Mouse (Mus musculus) CH12.LX (cell line): ENCODE measurements around the gene Stpg4. TPM values are rescaled to one million over a fixed set of nuclear protein-coding genes. Genes with fewer than 3 reads are reported as not detected.

Experiments
- DNase-seq: peaks from one replicate; pipeline ENCODE4 v3.0.0-alpha.2; 2013; ENCODE audit errors: extremely low read depth
- H3K27ac ChIP-seq: 2 replicates; pipeline ENCODE4 v1.5.1; 2012; ENCODE audit warnings: low read depth, mild to moderate bottlenecking, control low read depth, moderate library complexity; ENCODE audit not compliant: insufficient read depth
- H3K27me3 ChIP-seq: replicated peaks from 2 replicates; pipeline ENCODE3; 2012; ENCODE audit warnings: inconsistent platforms
- H3K36me3 ChIP-seq, 2 experiments: replicated peaks in 1 of 2; 2 replicates each; pipeline versions ENCODE3 to v1.6.1; 2012; ENCODE audit warnings: inconsistent platforms in 1 of 2, low read length in 1 of 2, mild to moderate bottlenecking in 1 of 2, mixed read lengths in 1 of 2, moderate library complexity in 1 of 2; ENCODE audit not compliant: control insufficient read depth in 1 of 2, insufficient read depth in 1 of 2
- H3K4me1 ChIP-seq, 2 experiments: 2 replicates each; pipeline ENCODE4 v1.6.1; 2012; ENCODE audit warnings: inconsistent platforms in 1 of 2, moderate library complexity in 1 of 2; ENCODE audit not compliant: insufficient read depth in 2 of 2, control insufficient read depth in 1 of 2
- H3K4me2 ChIP-seq: 2 replicates; pipeline ENCODE4 v1.6.1; 2012; ENCODE audit warnings: low read depth, mild to moderate bottlenecking, control low read depth; ENCODE audit not compliant: poor library complexity, insufficient read depth, severe bottlenecking
- H3K4me3 ChIP-seq, 3 experiments: fragments of 150-350 bp in 1 of 3; sonication (generic) in 1 of 3; replicated peaks in 1 of 3; 2 replicates each; pipeline versions ENCODE3 to v1.5.1; 2011 to 2012; ENCODE audit warnings: low read depth in 2 of 3, low read length in 2 of 3, mild to moderate bottlenecking in 2 of 3, moderate library complexity in 2 of 3, control low read depth in 1 of 3, improper control_type of control experiment in 1 of 3, inconsistent platforms in 1 of 3, mixed read lengths in 1 of 3; ENCODE audit not compliant: poor library complexity in 1 of 3
- H3K79me2 ChIP-seq: replicated peaks from 2 replicates; pipeline ENCODE4 v1.6.1; 2012; ENCODE audit warnings: mild to moderate bottlenecking, moderate library complexity; ENCODE audit not compliant: control insufficient read depth, poor library complexity, insufficient read depth, severe bottlenecking; ENCODE audit errors: extremely low read depth
- H3K9ac ChIP-seq: 2 replicates; pipeline ENCODE4 v1.6.1; 2012; ENCODE audit warnings: low read depth, mild to moderate bottlenecking, control low read depth, moderate library complexity; ENCODE audit not compliant: insufficient read depth
- H3K9me3 ChIP-seq: replicated peaks from 2 replicates; pipeline ENCODE3; 2012; ENCODE audit warnings: low read length, inconsistent platforms, mixed read lengths
- CHD1 ChIP-seq: IDR thresholded peaks from 2 replicates; pipeline ENCODE4 v1.6.1; 2012; ENCODE audit warnings: low read depth, low read length, improper control_type of control experiment, inconsistent platforms
- CTCF ChIP-seq, 2 experiments: IDR thresholded peaks in 1 of 2; conservative IDR thresholded peaks in 1 of 2; 2 replicates each; pipeline ENCODE4 v1.5.1; 2011 to 2012; ENCODE audit warnings: low read depth in 2 of 2, low read length in 2 of 2, improper control_type of control experiment in 1 of 2, inconsistent platforms in 1 of 2, mild to moderate bottlenecking in 1 of 2, moderate library complexity in 1 of 2
- ELF1 ChIP-seq: IDR thresholded peaks from 2 replicates; pipeline ENCODE4 v1.6.1; 2014; ENCODE audit warnings: low read depth, mild to moderate bottlenecking, inconsistent platforms, low read length, improper control_type of control experiment
- EP300 ChIP-seq: IDR thresholded peaks from 2 replicates; pipeline ENCODE4 v1.6.1; 2011; ENCODE audit warnings: low read length, improper control_type of control experiment
- IRF4 ChIP-seq: IDR thresholded peaks from 2 replicates; pipeline ENCODE4 v1.6.1; 2014; ENCODE audit warnings: low read depth, mild to moderate bottlenecking, inconsistent platforms, low read length, improper control_type of control experiment
- JUND ChIP-seq: conservative IDR thresholded peaks from 2 replicates; pipeline ENCODE4 v1.6.1; 2011; ENCODE audit warnings: low read depth, low read length, improper control_type of control experiment
- MEF2A ChIP-seq: IDR thresholded peaks from 2 replicates; pipeline ENCODE4 v1.6.1; 2014; ENCODE audit warnings: low read depth, mild to moderate bottlenecking, inconsistent platforms, low read length, improper control_type of control experiment, borderline replicate concordance
- NRF1 ChIP-seq: IDR thresholded peaks from 2 replicates; pipeline ENCODE4 v1.6.1; 2014; ENCODE audit warnings: low read depth, mild to moderate bottlenecking, inconsistent platforms, low read length, improper control_type of control experiment, moderate library complexity
- PAX5 ChIP-seq: IDR thresholded peaks from 2 replicates; pipeline ENCODE4 v1.6.1; 2012; ENCODE audit warnings: low read length, inconsistent platforms, mixed read lengths
- POLR2A ChIP-seq: IDR thresholded peaks from 2 replicates; pipeline ENCODE4 v1.6.1; 2011; ENCODE audit warnings: low read depth, mild to moderate bottlenecking, improper control_type of control experiment, low read length
- POLR2AphosphoS2 ChIP-seq: IDR thresholded peaks from 2 replicates; pipeline ENCODE4 v1.6.1; 2011; ENCODE audit warnings: low read depth, low read length, improper control_type of control experiment
- RAD21 ChIP-seq: IDR thresholded peaks from 2 replicates; pipeline ENCODE4 v1.6.1; 2011; ENCODE audit warnings: low read depth, mild to moderate bottlenecking, low read length, improper control_type of control experiment, moderate library complexity
- RCOR1 ChIP-seq: conservative IDR thresholded peaks from 2 replicates; pipeline ENCODE4 v1.6.1; 2012; ENCODE audit warnings: low read depth, mild to moderate bottlenecking, inconsistent platforms, low read length, improper control_type of control experiment
- SIN3A ChIP-seq: IDR thresholded peaks from 2 replicates; pipeline ENCODE4 v1.6.1; 2012; ENCODE audit warnings: low read length, improper control_type of control experiment, inconsistent platforms
- SMC3 ChIP-seq: IDR thresholded peaks from 2 replicates; pipeline ENCODE4 v1.6.1; 2011; ENCODE audit warnings: low read depth, low read length, improper control_type of control experiment
- TCF12 ChIP-seq: IDR thresholded peaks from 2 replicates; pipeline ENCODE4 v1.6.1; 2014; ENCODE audit warnings: low read depth, mild to moderate bottlenecking, inconsistent platforms, low read length, improper control_type of control experiment
- UBTF ChIP-seq: IDR thresholded peaks from 2 replicates; pipeline ENCODE4 v1.6.1; 2012; ENCODE audit warnings: low read depth, mild to moderate bottlenecking, inconsistent platforms, low read length, improper control_type of control experiment, moderate library complexity
- ZC3H11A ChIP-seq: IDR thresholded peaks from 2 replicates; pipeline ENCODE4 v1.6.1; 2012; ENCODE audit warnings: low read depth, mild to moderate bottlenecking, inconsistent platforms, low read length, improper control_type of control experiment
- ZKSCAN1 ChIP-seq: IDR thresholded peaks from 2 replicates; pipeline ENCODE4 v1.6.1; 2012; ENCODE audit warnings: low read depth, inconsistent platforms, low read length, improper control_type of control experiment, borderline replicate concordance
- dilution Hi-C: fragments of 300-500 bp; cut with MboI; formaldehyde crosslinking; loops from 2 replicates; pipeline ENCODE4 v1.14.3; 2020; ENCODE audit warnings: low sequenced_read_pairs; ENCODE audit not compliant: extremely low pct_unique_long_range_greater_than_20kb, extremely low pct_ligation_motif_present
- in situ Hi-C: fragments of 300-500 bp; cut with MboI; formaldehyde crosslinking; loops from 3 replicates; pipeline ENCODE4 v1.14.3; 2019; ENCODE audit warnings: low sequenced_read_pairs, low pct_ligation_motif_present, low pct_unique_long_range_greater_than_20kb, mixed read lengths
- polyA plus RNA-seq: library from polyadenylated mRNA; unstranded; fragments of >175 nt; gene quantifications from 2 replicates; pipeline ENCODE4 v1.2.1, GENCODE M21; 2012; ENCODE audit warnings: low read depth; ENCODE audit not compliant: insufficient read length
- total RNA-seq, 2 experiments: library from RNA; depleted of rRNA; stranded (reverse); fragments of 300-350 nt in 1 of 2; fragments of >200 nt in 1 of 2; gene quantifications; 2 replicates each; pipeline ENCODE4 v1.2.3; 2012 to 2014

The Stpg4 gene
- total and polyA plus RNA-seq, 3 experiments: not detected

DNA sequence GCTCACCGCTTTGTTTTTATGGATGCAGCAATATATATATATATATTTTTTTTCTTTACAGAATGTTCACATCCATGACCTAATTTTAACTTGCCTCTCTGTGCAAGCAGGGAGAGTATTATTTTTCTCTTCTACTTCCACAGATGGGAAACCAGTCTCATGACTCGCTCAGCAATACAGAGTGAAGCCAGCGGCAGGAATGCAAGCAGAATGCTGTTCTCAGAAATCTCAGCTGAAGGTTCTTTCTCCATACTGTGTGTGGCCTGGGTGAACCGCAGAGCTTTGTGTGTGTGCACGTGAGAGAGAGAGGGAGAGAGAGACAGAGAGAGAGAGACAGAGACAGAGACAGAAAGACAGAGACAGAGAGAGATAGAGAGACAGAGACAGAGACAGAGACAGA, 41.1 kb upstream of the Stpg4 start:
- TF ChIP-seq TCF12: no peak
- TF ChIP-seq ZC3H11A: no peak
- no peak for TF ChIP-seq JUND
- no peak for TF ChIP-seq ELF1
- TF ChIP-seq NRF1: no peak
- TF ChIP-seq IRF4: no peak
- no peak for TF ChIP-seq PAX5
- TF ChIP-seq POLR2A: no peak
- TF ChIP-seq, all 38 proteins: peak for 0
- in situ Hi-C loops: no loop called here
- dilution Hi-C loops: no loop called here

DNA sequence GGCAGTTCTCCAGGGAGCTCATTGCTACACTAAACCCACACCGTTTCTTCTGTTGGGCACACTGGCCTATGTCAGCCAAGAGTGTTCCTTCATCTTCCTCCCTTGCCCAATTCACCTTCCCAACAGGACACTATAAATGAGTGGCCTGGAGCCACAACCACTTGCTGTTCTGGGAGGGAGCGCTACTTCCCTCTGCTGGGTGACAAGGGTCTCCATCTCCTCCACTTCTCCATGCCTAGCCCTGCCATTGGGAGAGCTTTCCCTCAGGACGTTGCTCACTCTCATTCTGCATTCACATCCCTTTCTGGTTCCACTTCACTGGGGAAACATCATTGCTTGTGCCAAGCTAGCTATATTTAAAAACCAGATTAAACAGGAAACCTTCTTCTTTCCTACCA, 34.0 kb upstream of the Stpg4 start:
- H3K36me3 ChIP-seq: no peaks in the 10 kb centered on the region
- no peak for TF ChIP-seq MEF2A
- TF ChIP-seq ZKSCAN1: no peak
- no peak for TF ChIP-seq SIN3A
- no peak for TF ChIP-seq UBTF
- TF ChIP-seq POLR2AphosphoS2: no peak
- TF ChIP-seq SMC3: peak; percentile 30
- TF ChIP-seq RCOR1: no peak
- TF ChIP-seq RAD21: peak; percentile 37
- TF ChIP-seq CTCF (conservative IDR thresholded peaks at IDR 0.05 in 1 of 2, IDR thresholded peaks at IDR 0.05 in 1 of 2; ENCODE audit: low read depth in 2 of 2, low read length in 2 of 2): peak in 1 of 2 experiments; percentile 42; a peak in 2 of 4 replicates
- TF ChIP-seq CHD1: no peak
- no peak for TF ChIP-seq TCF12
- no peak for TF ChIP-seq EP300
- TF ChIP-seq, all 38 proteins: peak for 3
- dilution Hi-C loops: no loop called here
- in situ Hi-C loops: loop anchor here (5.0 kb wide), 1 partner anchor 41 kb away; no protein-coding TSS in a partner anchor
- Histone ChIP-seq H3K4me2 (no peak overlapping the region), H3K27ac (no peak overlapping the region), H3K9ac (no peak overlapping the region), H3K79me2 (no peaks in the 10 kb centered on the region), H3K9me3 (no peaks in the 10 kb centered on the region), H3K4me3 (no peak overlapping the region), H3K27me3 (peaks cover 12% of the 10 kb centered on the region), H3K4me1 (peaks cover 13 to 55% of the 10 kb centered on the region in 2 experiments)
- DNase-seq: no peak

More for the DNA sequence above, 41.1 kb upstream of the Stpg4 start:
- no peak for DNase-seq
- Histone ChIP-seq H3K9me3 (no peaks in the 10 kb centered on the region), H3K4me3 (no peak overlapping the region), H3K27ac (no peak overlapping the region), H3K9ac (no peak overlapping the region), H3K79me2 (no peaks in the 10 kb centered on the region), H3K36me3 (no peaks in the 10 kb centered on the region), H3K4me1 (peaks cover 2 to 10% of the 10 kb centered on the region in 2 experiments; a peak in 2 of 4 replicates), H3K27me3 (no peaks in the 10 kb centered on the region), H3K4me2 (no peak overlapping the region)
